Mouse (Mus musculus) hindlimb bud, embryonic 11.5 days (tissue): ENCODE measurements around the gene 4932438A13Rik.
A peak's percentile ranks its signal among the peaks of the same experiment; 100 is the strongest.

Experiments used
- DNase-seq: peaks from one replicate; pipeline ENCODE4 v3.0.0-alpha.2; 2012; ENCODE audit warnings: low read depth, low spot score; ENCODE audit errors: extremely low spot score

The 4932438A13Rik gene

DNA sequence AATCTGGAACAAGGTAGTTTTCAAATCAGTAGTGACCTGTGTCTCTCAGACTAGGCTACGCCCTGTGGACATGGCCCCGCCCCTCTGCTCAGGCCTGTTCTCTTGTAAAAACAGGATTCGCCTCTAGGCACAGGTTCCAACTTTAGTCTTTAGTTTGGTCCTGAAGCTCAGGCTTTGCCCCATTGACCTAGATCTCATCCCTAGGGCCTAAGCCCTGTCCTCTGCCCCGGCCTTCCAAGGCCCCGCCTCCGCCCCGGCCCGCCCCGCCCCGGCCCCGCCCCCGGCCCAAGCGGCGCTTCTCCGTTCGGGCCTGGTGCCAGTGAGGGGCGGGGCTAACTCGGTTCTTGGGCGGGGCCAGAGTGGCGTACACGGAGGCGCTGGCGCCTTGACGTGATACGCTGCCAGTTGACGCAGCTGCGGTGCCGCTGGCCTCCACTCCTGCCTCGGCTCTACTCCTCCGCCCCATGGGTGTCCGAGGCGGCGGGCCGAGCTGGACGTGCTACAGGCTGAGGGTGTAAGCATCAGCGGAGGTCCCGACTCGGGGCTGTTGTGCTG, at the start of gene 4932438A13Rik:
TSS of gene 4932438A13Rik (plus strand) at position 384 of the 555 bp plus-strand sequence.
- peak; percentile 54 for DNase-seq

- DNase-seq = no peak
These were observed 46.3 kb upstream of the 4932438A13Rik start for GRCm38 (mm10) chr3:36816633-36817032.

GRCm38 (mm10) chr3:36819402-36819801, 43.5 kb upstream of the 4932438A13Rik start:
- no peak for DNase-seq

GRCm38 (mm10) chr3:36821037-36821436, 41.9 kb upstream of the 4932438A13Rik start:
- DNase-seq = no peak

- DNase-seq = no peak
These were observed 37.8 kb upstream of the 4932438A13Rik start for GRCm38 (mm10) chr3:36825098-36825497.

DNA sequence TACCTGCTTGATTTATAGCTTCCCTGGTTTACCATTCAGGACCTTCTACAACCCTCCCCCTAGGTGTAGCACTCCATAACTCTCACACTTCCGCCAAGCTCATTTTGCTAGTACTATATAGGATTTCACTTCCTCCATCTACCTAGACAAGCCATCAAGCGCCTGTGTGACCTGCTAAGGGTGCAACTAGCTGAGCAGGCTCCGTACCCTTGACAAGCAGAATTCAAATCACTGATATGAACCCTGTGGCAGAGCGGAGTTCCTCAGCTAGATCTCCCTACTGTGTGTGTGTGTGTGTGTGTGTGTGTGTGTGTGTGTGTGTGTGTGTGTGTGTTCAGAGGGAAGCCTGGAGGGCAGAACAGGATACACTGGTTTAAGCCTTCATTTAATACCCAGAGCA, 37.4 kb upstream of the 4932438A13Rik start:
- no peak for DNase-seq

- DNase-seq = no peak
These were observed 35.5 kb upstream of the 4932438A13Rik start for GRCm38 (mm10) chr3:36827274-36828025.

GRCm38 (mm10) chr3:36830218-36830617, 32.7 kb upstream of the 4932438A13Rik start:
- no peak for DNase-seq

- DNase-seq = no peak
These were observed 28.5 kb upstream of the 4932438A13Rik start for GRCm38 (mm10) chr3:36834426-36834825.

GRCm38 (mm10) chr3:36834832-36835231, 28.1 kb upstream of the 4932438A13Rik start:
- DNase-seq = no peak

DNA sequence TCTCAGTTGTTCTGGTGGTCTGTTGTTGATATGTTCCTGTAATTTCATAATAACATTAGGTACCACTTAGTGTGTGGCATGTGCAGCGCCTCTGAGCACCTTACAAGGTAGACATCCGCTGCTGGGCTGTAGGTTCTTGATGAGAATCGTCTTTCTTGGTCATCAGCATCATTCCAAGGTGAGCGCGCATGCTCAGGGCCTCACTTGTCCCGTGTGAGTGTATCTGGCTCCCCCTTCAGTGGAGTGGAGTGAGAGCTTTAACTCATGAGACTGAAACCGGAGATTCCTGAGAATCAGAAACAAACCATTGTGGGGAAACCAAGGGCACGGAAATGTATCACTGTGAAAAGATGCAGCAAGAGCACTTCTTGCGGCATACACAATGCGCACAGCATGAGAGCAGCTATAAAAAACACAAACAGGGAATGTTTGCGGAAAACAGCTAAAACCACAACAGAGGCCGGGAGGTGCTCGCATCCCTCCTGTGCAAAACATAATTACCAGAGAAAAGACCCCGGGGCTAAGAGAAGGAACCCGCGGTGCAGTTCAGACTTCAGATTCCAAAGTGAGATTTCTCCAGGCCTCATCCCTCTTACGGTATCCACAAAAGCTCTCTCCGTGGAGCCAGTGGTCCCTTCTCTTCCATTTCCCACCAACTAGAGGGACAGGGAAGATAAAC, 27.2 kb upstream of the 4932438A13Rik start:
- no peak for DNase-seq

GRCm38 (mm10) chr3:36836833-36837232, 26.1 kb upstream of the 4932438A13Rik start:
- no peak for DNase-seq

DNA sequence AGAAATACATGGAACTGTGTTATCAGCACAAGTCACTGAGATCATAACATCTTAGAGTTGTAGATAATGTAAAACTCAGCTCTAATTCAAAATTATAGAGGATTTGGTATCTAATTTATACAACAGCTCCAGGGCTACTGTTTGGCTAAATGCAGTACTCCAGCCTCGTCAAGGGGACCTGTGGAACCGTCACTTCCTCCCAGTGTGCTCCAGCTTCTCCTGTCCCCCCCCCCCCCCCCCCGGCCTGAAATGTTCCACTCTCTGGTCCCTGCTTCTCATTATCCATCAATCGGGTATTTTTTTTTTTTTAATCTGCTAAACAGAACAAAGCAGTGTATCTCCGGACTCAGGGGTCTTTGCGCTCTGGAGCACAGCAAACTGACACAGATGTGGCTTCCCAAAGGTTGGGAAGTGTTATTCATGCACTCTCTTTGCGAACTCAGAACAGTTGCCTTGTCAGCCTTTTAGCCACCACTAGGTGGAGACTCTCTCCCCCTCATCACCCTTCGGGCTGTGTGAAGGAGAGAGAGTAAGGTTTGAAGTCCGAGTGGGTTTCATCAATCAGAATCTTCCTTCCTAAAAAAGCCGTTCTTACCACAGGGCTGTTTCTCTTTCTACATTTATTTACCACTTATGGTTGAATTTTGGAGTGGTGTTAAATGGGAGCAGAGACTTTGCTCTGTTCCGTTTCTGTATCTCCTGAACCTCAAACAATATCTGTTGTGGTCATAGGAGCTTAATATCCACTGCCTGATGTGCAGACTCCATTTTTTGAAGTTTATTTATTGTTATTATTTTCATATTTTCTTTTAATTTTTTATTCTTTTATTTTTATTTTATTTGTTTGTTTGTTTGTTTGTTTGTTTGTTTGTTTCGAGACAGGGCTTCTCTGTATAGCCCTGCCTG, 22.0 kb upstream of the 4932438A13Rik start:
- DNase-seq = peak; percentile 53

- DNase-seq = no peak
These were observed 9.0 kb upstream of the 4932438A13Rik start for GRCm38 (mm10) chr3:36853733-36854440.

GRCm38 (mm10) chr3:36861411-36862410, 1.2 kb upstream of the 4932438A13Rik start:
- DNase-seq = no peak

DNA sequence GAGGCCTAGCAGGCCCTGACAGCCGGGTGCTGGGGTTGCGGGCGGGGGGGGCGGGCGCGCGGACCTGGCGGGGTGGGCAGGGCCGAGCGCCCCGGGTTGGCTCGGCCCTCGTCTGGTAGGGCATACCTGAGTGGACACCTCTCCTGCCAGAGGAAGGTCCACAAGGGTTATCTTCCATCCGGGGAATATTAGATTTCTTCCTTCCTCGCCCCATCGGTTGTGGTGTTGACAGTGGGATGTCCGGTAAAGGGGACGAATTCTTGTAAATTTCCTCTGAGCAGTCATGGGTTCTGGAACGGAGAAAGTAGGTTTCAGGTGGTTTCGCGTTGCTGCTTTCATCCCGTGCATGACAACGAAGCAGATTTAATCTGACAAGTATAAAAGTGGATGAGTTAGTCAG, 523 bp downstream of the 4932438A13Rik start:
- no peak for DNase-seq

- no peak for DNase-seq
These were observed 977 bp downstream of the 4932438A13Rik start for GRCm38 (mm10) chr3:36863881-36864280.

DNA sequence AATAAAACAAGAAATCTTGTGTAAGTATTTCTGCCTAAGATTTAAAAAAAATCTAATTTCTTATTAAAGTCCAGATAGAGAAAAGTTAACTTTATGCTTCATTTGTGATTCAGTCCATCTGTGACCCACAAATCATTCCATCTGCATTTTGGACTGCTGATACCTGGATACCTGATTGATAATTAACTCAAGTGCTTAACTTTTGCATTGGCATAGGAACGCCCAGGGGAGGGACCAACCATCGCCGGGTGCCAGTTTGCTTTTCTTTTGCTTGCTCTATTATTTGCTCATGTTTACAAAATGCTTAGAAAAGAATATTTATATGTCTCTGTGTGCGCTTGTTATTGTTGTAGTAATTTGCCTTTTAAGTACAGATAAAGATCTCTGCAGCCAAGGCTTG, 1.6 kb downstream of the 4932438A13Rik start:
- DNase-seq = no peak

- DNase-seq = no peak
These were observed 42.5 kb downstream of the 4932438A13Rik start for GRCm38 (mm10) chr3:36905372-36905771.
